Mouse (Mus musculus) bone marrow macrophage, adult 2 months (primary cell): Measurements from ENCODE around the gene Emc3.

ENCODE experiments used
- CTCF ChIP-seq: IDR thresholded peaks from 2 replicates; pipeline ENCODE4 v1.5.1; 2012; ENCODE audit warnings: low read depth, mild to moderate bottlenecking, low read length, moderate library complexity
- POLR2A ChIP-seq: IDR thresholded peaks from 2 replicates; pipeline ENCODE4 v1.6.1; 2012; ENCODE audit warnings: mild to moderate bottlenecking, low read depth, low read length, borderline replicate concordance

GRCm38 (mm10) chr6:113483100-113483615, 48.3 kb downstream of the Emc3 start, which contains the start of gene Creld1:
- TF ChIP-seq POLR2A (no peak), CTCF (no peak)
